Mouse (Mus musculus): ENCODE data around the gene Vmn1r85. TPM values are rescaled to one million over a fixed set of nuclear protein-coding genes. Genes with fewer than 3 reads are reported as not detected.

Gene Vmn1r85
- polyA plus RNA-seq, 2 experiments: not detected

DNA sequence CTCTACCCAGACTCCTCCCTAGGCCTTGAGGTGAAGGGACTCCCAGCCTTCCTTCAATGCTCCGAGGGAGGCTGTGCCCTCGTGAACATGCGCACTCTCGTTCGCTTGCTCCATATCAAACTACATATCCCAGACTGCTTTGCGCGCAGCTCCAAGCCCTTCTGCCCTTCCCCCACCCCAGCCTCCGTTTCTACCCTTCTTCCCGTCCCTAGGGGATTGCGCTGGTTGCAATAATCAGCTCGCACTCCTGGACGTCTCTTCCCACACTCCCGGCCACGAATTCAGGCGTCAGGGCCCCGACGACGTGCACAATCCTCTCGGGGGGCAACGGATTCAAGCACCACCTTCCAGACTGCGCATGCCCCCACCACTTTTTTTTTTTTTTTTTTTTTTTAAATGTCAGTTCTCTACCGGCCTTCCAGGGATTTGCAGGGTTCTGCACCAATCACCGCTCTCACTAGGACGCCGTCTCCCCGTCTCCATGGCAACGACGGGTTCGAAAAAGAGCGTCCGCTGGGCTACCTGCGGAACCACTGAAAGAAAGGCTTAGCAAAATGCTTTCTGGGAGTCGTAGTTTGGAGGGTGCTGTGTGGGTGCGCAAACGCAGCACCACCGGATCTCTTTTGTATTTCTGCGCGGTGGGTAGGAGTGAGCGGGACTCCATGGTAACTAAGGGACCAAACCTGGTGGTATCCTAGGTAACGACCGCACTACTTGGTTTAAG lies 40.5 kb downstream of the Vmn1r85 start, which contains the start of gene Mzf1:
Gene Mzf1 (minus strand): TSS at position 478 of the 724 bp plus-strand sequence.
- Histone ChIP-seq H3K4me2 (ENCODE audit: low read depth) (peak within 1 kb of the TSS; percentile 74), H3K9me3 (ENCODE audit: control insufficient read depth, low read length) (no peaks in the 10 kb centered on the region), H3K4me1 (replicated peaks; ENCODE audit: control insufficient read depth in 2 of 2, insufficient read depth in 2 of 2, low read length in 1 of 2) (peaks cover 2 to 10% of the 10 kb centered on the region in 2 experiments; a peak in 3 of 4 replicates), H3K9ac (replicated peaks) (peak within 1 kb of the TSS; percentile 74), H3K27me3 (ENCODE audit: control insufficient read depth, insufficient read depth, low read length) (no peaks in the 10 kb centered on the region), H3K4me3 (ENCODE audit: insufficient read depth in 1 of 2, low read depth in 2 of 2, low read length in 2 of 2) (peak within 1 kb of the TSS; percentile 72 to 93), H3K36me3 (replicated peaks; ENCODE audit: control insufficient read depth, insufficient read depth, low read depth) (no peaks in the 10 kb centered on the region), H3K27ac (peak within 1 kb of the TSS; percentile 51)
- peak; percentile 88 for ATAC-seq (ENCODE audit: insufficient read depth)
- no peak for TF ChIP-seq EP300 (IDR thresholded peaks at IDR 0.05; ENCODE audit: low read depth)
- TF ChIP-seq CTCF (IDR thresholded peaks at IDR 0.05; ENCODE audit: low read depth): no peak
- DNase-seq (ENCODE audit: low read depth in 3 of 3, low spot score in 3 of 3): peak; percentile 71 to 76 (median 75)
- WGBS (ENCODE audit: insufficient replicate concordance): under 1% methylated on average over 41 of the region's 41 CpGs

DNA sequence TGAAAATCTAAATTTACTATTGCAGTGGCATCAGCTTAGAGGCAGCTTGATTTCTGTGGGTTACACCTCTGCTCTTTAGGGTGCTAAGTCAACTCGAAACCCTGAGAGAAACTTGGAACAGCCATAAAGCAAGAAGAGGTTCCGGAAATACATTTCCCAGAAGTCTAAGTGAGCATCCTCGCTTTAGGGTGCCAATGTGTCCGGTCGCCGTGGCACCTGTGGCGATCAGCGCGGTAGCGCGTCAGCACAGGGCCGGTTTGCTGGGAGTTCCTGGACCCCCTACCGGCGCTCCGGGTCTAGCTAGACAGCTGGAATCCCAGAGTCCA lies 41.0 kb downstream of the Vmn1r85 start:
- ATAC-seq (ENCODE audit: insufficient read depth): no peak
- no peak overlapping the region for H3K27ac ChIP-seq

DNA sequence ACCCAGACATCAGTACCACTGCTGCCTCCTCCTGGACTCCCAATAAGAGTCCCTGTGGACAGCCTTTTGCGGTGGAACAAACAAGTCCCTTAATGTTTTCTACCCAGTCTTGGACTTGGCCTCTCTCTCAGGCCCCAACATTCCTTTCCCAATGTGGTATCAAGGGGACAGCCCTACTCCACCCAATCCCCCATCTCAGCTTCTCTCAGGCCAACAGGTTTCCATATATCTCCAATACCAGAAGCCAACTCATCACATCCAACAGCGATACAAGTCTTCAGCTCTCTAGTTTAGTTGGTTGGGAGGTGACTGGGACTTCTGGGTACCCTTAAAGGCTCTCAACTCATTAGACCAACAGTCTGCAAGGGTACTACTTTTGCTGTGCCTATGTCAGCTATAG lies 41.5 kb downstream of the Vmn1r85 start:
- WGBS (ENCODE audit: insufficient replicate concordance): 83% methylated on average over 2 of the region's 2 CpGs
- H3K4me3 ChIP-seq (ENCODE audit: insufficient read depth in 1 of 2, low read depth in 2 of 2, low read length in 2 of 2): peak overlapping the region in 1 of 2 experiments; percentile 72; a peak in 1 of 4 replicates

More for the DNA sequence above, 41.0 kb downstream of the Vmn1r85 start:
- 10% methylated on average over 15 of the region's 15 CpGs for WGBS (ENCODE audit: insufficient replicate concordance)
- Histone ChIP-seq H3K4me1 (replicated peaks; ENCODE audit: control insufficient read depth in 2 of 2, insufficient read depth in 2 of 2, low read length in 1 of 2) (peaks cover 2 to 10% of the 10 kb centered on the region in 2 experiments; a peak in 3 of 4 replicates), H3K4me2 (ENCODE audit: low read depth) (peak overlapping the region; percentile 74), H3K9me3 (ENCODE audit: control insufficient read depth, low read length) (no peaks in the 10 kb centered on the region), H3K9ac (replicated peaks) (peak overlapping the region; percentile 74), H3K4me3 (ENCODE audit: insufficient read depth in 1 of 2, low read depth in 2 of 2, low read length in 2 of 2) (peak overlapping the region; percentile 72 to 93), H3K27me3 (ENCODE audit: control insufficient read depth, insufficient read depth, low read length) (no peaks in the 10 kb centered on the region), H3K36me3 (replicated peaks; ENCODE audit: control insufficient read depth, insufficient read depth, low read depth) (no peaks in the 10 kb centered on the region)
- TF ChIP-seq EP300 (IDR thresholded peaks at IDR 0.05; ENCODE audit: low read depth) (no peak), CTCF (IDR thresholded peaks at IDR 0.05; ENCODE audit: low read depth) (no peak)
- DNase-seq (ENCODE audit: low read depth in 3 of 3, low spot score in 3 of 3): no peak

DNA sequence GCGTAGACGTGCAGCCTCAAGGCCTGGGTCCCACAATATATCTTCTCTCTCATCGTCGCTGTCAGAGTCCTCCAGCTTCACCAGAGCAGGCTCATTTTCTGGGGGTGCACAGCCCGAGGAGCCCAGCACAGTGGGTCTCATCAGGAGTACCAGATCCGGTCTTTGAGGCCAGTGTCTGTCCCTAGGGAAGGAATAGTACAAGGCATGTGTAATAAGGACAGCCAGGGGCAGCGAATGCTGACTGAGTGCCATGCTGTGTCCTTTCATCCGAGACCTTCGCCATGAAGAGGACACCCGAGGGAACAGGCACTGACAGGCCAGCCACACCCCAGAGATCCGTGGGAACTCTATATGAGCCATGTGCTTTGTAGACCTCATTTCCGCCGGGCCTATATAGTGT lies 42.0 kb downstream of the Vmn1r85 start:
- ATAC-seq (ENCODE audit: insufficient read depth) (no peak), DNase-seq (ENCODE audit: low read depth in 3 of 3, low spot score in 3 of 3) (no peak)
- peaks cover 2 to 10% of the 10 kb centered on the region in 2 experiments; a peak in 3 of 4 replicates for H3K4me1 ChIP-seq (replicated peaks; ENCODE audit: control insufficient read depth in 2 of 2, insufficient read depth in 2 of 2, low read length in 1 of 2)
- H3K4me3 ChIP-seq (ENCODE audit: insufficient read depth in 1 of 2, low read depth in 2 of 2, low read length in 2 of 2): no peak overlapping the region
- no peak overlapping the region for H3K27ac ChIP-seq
- no peaks in the 10 kb centered on the region for H3K27me3 ChIP-seq (ENCODE audit: control insufficient read depth, insufficient read depth, low read length)
- no peaks in the 10 kb centered on the region for H3K36me3 ChIP-seq (replicated peaks; ENCODE audit: control insufficient read depth, insufficient read depth, low read depth)
- 73% methylated on average over 13 of the region's 13 CpGs for whole genome bisulfite sequencing (ENCODE audit: insufficient replicate concordance)
- H3K9ac ChIP-seq (replicated peaks): no peak overlapping the region
- no peak overlapping the region for H3K4me2 ChIP-seq (ENCODE audit: low read depth)
- H3K9me3 ChIP-seq (ENCODE audit: control insufficient read depth, low read length): no peaks in the 10 kb centered on the region
- TF ChIP-seq CTCF (IDR thresholded peaks at IDR 0.05; ENCODE audit: low read depth): no peak
- TF ChIP-seq EP300 (IDR thresholded peaks at IDR 0.05; ENCODE audit: low read depth): no peak

More for the DNA sequence above, 41.5 kb downstream of the Vmn1r85 start:
- TF ChIP-seq CTCF (IDR thresholded peaks at IDR 0.05; ENCODE audit: low read depth) (0 out of 2 replicates have a peak, but pooled peaks have one; percentile 1), EP300 (IDR thresholded peaks at IDR 0.05; ENCODE audit: low read depth) (no peak)
- H3K9me3 ChIP-seq (ENCODE audit: control insufficient read depth, low read length): no peaks in the 10 kb centered on the region
- DNase-seq (ENCODE audit: low read depth in 3 of 3, low spot score in 3 of 3): no peak
- H3K27me3 ChIP-seq (ENCODE audit: control insufficient read depth, insufficient read depth, low read length): no peaks in the 10 kb centered on the region
- H3K4me1 ChIP-seq (replicated peaks; ENCODE audit: control insufficient read depth in 2 of 2, insufficient read depth in 2 of 2, low read length in 1 of 2): peaks cover 2 to 10% of the 10 kb centered on the region in 2 experiments; a peak in 3 of 4 replicates
- no peaks in the 10 kb centered on the region for H3K36me3 ChIP-seq (replicated peaks; ENCODE audit: control insufficient read depth, insufficient read depth, low read depth)
- H3K4me2 ChIP-seq (ENCODE audit: low read depth): peak overlapping the region; percentile 74
- H3K9ac ChIP-seq (replicated peaks): peak overlapping the region; percentile 74; the same call in 1 of the 2 replicates
- ATAC-seq (ENCODE audit: insufficient read depth): no peak
- H3K27ac ChIP-seq: no peak overlapping the region

DNA sequence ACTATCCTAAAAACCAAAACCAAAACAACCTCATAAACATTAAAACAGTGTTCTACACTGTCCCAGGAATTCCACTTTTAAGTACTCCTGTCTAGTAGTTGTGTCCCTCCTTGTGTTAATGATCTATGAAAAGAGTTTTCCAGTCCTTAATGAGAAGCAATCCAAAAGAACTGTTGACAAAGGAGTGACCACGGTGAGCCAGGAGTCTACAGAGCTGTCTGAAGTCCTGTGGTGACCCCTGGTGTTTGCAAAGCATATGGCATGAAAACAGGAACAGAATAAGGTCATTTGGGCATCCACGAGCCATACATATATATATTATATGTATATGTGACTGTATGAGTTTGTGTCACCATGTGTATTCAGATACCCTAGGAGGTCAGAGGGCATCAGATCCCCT lies 48.9 kb downstream of the Vmn1r85 start:
- Histone ChIP-seq H3K9ac (replicated peaks) (no peak overlapping the region), H3K4me2 (ENCODE audit: low read depth) (no peak overlapping the region), H3K36me3 (replicated peaks; ENCODE audit: control insufficient read depth, insufficient read depth, low read depth) (no peaks in the 10 kb centered on the region), H3K4me1 (replicated peaks; ENCODE audit: control insufficient read depth in 2 of 2, insufficient read depth in 2 of 2, low read length in 1 of 2) (no peaks in the 10 kb centered on the region), H3K27ac (no peak overlapping the region), H3K9me3 (ENCODE audit: control insufficient read depth, low read length) (no peaks in the 10 kb centered on the region), H3K4me3 (ENCODE audit: insufficient read depth in 1 of 2, low read depth in 2 of 2, low read length in 2 of 2) (no peak overlapping the region), H3K27me3 (ENCODE audit: control insufficient read depth, insufficient read depth, low read length) (peaks cover 31% of the 10 kb centered on the region)
- DNase-seq (ENCODE audit: low read depth in 3 of 3, low spot score in 3 of 3) (peak in 2 of 3 experiments; percentile 48 to 62), ATAC-seq (ENCODE audit: insufficient read depth) (peak; percentile 49)
- no peak for TF ChIP-seq EP300 (IDR thresholded peaks at IDR 0.05; ENCODE audit: low read depth)
- TF ChIP-seq CTCF (IDR thresholded peaks at IDR 0.05; ENCODE audit: low read depth): peak; percentile 81
- 3% methylated on average over 2 of the region's 2 CpGs for WGBS (ENCODE audit: insufficient replicate concordance)
